Mouse (Mus musculus) hindbrain, embryonic 13.5 days (tissue): Measurements from ENCODE around the gene Ylpm1. TPM values are rescaled to one million over a fixed set of nuclear protein-coding genes. Genes with fewer than 3 reads are reported as not detected.

Experiments used
- ATAC-seq: fragments of 200-750 bp; cut with Nextera tagmentation; 2 replicates; pipeline ENCODE4 v1.8.0; 2017; ENCODE audit warnings: moderate TSS enrichment; ENCODE audit not compliant: low FRiP score
- H3K27ac ChIP-seq: fragments of 300-500 bp; sonication (generic); 2 replicates; pipeline ENCODE4 v1.5.1; 2015; ENCODE audit warnings: inconsistent platforms, mild to moderate bottlenecking, moderate library complexity
- H3K27me3 ChIP-seq: fragments of 300-500 bp; sonication (generic); 2 replicates; pipeline ENCODE4 v1.6.1; 2015; ENCODE audit warnings: mild to moderate bottlenecking, inconsistent platforms
- H3K36me3 ChIP-seq: fragments of 300-500 bp; sonication (generic); 2 replicates; pipeline ENCODE4 v1.6.1; 2015; ENCODE audit warnings: mild to moderate bottlenecking, inconsistent platforms
- H3K4me1 ChIP-seq: fragments of 300-500 bp; sonication (generic); replicated peaks from 2 replicates; pipeline ENCODE4 v1.6.1; 2015; ENCODE audit warnings: inconsistent platforms
- H3K4me2 ChIP-seq: fragments of 300-500 bp; sonication (generic); 2 replicates; pipeline ENCODE4 v1.6.1; 2015; ENCODE audit warnings: inconsistent platforms, mild to moderate bottlenecking, moderate library complexity
- H3K4me3 ChIP-seq: fragments of 300-500 bp; sonication (generic); 2 replicates; pipeline ENCODE4 v1.5.1; 2015; ENCODE audit warnings: mild to moderate bottlenecking, inconsistent platforms
- H3K9ac ChIP-seq: fragments of 300-500 bp; sonication (generic); 2 replicates; pipeline ENCODE4 v1.6.1; 2015; ENCODE audit warnings: mild to moderate bottlenecking, inconsistent platforms
- H3K9me3 ChIP-seq: fragments of 300-500 bp; sonication (generic); 2 replicates; pipeline ENCODE4 v1.6.1; 2016; ENCODE audit warnings: inconsistent platforms
- WGBS: fragments of 180-500 bp; shearing (Covaris S2); methylation state at CpG from one replicate; pipeline ENCODE4 v1.1.7; 2015; 5-methylcytosine and 5-hydroxymethylcytosine counted together
- polyA plus RNA-seq: library from polyadenylated mRNA; unstranded; fragments of >200 nt; fragmentation: Nextera tagmentation; extraction: Ambion mirVana; gene quantifications from 2 replicates; pipeline ENCODE4 v1.2.1, GENCODE M21; 2015

Ylpm1 gene
- polyA plus RNA-seq, 1 experiment from 2014 or later: 35.5 TPM

DNA sequence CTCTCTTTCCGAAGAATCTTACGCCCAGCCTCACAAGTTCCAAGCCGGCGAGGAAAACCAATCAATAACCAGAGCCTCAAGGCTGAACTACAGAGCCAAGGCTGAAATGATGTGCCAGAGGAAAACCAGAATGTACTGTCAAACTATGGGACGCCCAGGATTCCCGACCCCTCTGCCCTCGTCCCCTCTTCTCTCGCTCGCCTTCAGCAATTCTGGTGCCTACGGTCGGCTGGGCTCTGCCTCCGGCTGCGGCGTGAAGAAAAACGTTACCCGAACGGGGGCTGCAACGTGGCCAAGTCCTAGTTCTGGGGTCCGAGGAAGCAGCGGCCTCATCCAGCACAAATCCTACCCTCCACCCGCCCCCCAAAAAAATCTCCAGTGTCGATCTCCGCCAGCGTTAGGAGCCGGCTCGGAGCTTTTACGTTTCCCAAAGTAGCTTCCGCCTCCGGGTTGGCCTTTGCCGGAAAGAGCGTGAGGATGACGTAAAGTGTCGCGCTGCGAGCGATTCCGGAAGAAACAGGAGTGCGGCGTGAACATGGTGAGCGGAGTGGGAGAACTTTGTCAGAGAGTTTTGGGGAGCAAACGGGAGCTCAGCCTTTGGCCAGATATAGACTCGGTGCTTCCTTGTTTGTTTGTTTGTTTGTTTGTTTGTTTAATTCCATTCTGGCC, 25.6 kb upstream of the Ylpm1 start, which contains the start of the genes Fcf1 and Arel1:
Fcf1 (plus strand) TSS at position 470 of the 669 bp plus-strand sequence.
Arel1 (minus strand) TSS at position 473 of the 669 bp plus-strand sequence.
- peak within 1 kb of the TSS; percentile 89 for H3K4me3 ChIP-seq
- H3K9ac ChIP-seq: peak within 1 kb of the TSS; percentile 90
- H3K36me3 ChIP-seq: peaks cover 24% of the 10 kb centered on the region
- no peaks in the 10 kb centered on the region for H3K9me3 ChIP-seq
- peak; percentile 59; the same call in 1 of the 2 replicates for ATAC-seq
- peaks cover 28% of the 10 kb centered on the region for H3K4me1 ChIP-seq
- under 1% methylated on average over 42 of the region's 42 CpGs for WGBS
- peak within 1 kb of the TSS; percentile 98 for H3K4me2 ChIP-seq
- H3K27me3 ChIP-seq: no peaks in the 10 kb centered on the region
- H3K27ac ChIP-seq: peak within 1 kb of the TSS; percentile 76

DNA sequence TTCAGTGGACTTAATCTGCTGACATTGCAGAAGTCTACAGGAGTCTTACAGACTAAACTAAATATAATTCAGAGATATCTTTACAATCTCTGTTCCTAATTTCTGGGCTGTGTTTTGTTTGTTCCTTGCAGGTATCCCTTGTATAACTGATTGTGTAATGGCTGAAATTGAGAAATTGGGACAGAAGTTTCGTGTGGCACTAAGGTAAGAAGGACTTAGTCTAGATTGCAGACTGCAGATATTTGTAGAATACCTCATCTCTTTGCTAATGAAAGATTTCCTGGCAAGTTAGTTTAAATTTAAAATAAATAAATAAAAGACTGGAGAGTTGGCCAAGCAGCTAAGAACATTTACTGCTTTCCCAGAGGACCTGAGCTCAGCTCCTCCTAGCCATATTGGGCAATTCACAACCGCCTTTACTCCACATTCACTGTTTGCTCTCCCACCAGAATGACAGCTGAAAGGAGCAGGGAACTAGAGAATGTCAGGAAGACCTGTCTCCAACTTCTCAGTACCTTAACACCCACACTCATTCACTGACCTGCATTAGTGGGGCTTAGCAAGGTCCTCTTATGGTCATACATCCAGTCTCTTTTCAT, 16.8 kb upstream of the Ylpm1 start:
- H3K4me1 ChIP-seq: no peaks in the 10 kb centered on the region
- H3K27ac ChIP-seq: no peak overlapping the region

DNA sequence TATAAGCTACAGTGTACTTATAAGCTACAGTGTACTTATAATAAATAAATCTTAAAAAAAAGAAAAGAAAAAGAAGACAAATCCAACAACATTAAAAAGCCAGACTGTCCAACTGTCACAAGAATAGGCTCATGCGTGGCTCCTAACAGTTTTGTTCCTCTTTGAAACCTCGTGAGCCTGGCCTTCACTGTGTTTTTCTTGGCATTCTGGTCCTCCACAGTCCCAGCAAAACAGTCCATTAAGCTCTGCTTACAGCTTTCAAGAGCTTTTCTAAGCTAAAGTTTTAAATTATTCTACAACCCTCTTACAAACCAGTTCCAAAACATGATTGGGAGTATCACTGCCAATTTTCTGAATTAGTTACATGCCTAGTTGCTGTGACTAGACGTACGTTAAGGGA, 6.7 kb upstream of the Ylpm1 start:
- Histone ChIP-seq H3K9me3 (no peaks in the 10 kb centered on the region), H3K27me3 (peaks cover 3% of the 10 kb centered on the region; the same call in 1 of the 2 replicates), H3K27ac (no peak overlapping the region), H3K9ac (no peak overlapping the region), H3K36me3 (peaks cover 8% of the 10 kb centered on the region), H3K4me1 (no peaks in the 10 kb centered on the region), H3K4me2 (no peak overlapping the region), H3K4me3 (no peak overlapping the region)
- WGBS: 74% methylated on average over 4 of the region's 4 CpGs
- no peak for ATAC-seq

More for the DNA sequence above, 16.8 kb upstream of the Ylpm1 start:
- Histone ChIP-seq H3K9ac (no peak overlapping the region), H3K27me3 (no peaks in the 10 kb centered on the region), H3K4me3 (no peak overlapping the region), H3K4me2 (no peak overlapping the region), H3K36me3 (peaks cover 89% of the 10 kb centered on the region), H3K9me3 (no peaks in the 10 kb centered on the region)
- 92% methylated on average over 2 of the region's 2 CpGs for WGBS
- ATAC-seq: no peak

DNA sequence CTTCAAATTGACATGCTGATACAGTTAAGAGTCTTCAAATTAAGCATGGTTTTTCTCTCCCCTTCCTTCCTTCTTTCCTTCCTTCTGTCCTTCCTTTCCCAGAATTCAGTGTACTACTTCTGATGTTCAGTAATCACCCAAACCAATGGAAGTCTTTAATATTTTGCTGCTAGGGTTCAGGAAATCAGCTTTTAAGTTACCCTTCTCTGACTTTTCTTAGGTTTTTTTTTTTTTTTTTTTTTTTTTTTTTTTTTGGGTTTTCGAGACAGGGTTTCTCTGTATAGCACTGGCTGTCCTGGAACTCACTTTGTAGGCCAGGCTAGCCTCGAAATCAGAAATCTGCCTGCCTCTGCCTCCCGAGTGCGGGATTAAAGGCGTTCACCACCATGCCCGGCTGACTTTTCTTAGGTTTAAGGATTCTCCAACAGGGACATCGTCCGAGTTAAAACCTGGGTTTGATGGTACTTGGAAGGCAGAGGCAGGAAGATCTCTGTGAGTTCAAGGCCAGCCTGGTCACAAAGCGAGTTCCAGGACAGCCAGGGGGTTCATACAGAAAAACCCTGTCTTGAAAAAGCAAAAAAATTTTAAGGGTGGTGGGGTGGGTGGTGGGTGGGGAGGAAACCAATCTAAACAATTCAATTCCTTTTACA, 884 bp upstream of the Ylpm1 start:
- peak overlapping the region; percentile 85 for H3K4me2 ChIP-seq
- H3K36me3 ChIP-seq: no peaks in the 10 kb centered on the region
- H3K9me3 ChIP-seq: no peaks in the 10 kb centered on the region
- no peak overlapping the region for H3K27ac ChIP-seq
- no peak for ATAC-seq
- peak overlapping the region; percentile 3; the same call in 1 of the 2 replicates for H3K9ac ChIP-seq
- no peaks in the 10 kb centered on the region for H3K27me3 ChIP-seq
- peak overlapping the region; percentile 99 for H3K4me3 ChIP-seq
- peaks cover 27% of the 10 kb centered on the region for H3K4me1 ChIP-seq
- 95% methylated on average over 9 of the region's 9 CpGs for WGBS

DNA sequence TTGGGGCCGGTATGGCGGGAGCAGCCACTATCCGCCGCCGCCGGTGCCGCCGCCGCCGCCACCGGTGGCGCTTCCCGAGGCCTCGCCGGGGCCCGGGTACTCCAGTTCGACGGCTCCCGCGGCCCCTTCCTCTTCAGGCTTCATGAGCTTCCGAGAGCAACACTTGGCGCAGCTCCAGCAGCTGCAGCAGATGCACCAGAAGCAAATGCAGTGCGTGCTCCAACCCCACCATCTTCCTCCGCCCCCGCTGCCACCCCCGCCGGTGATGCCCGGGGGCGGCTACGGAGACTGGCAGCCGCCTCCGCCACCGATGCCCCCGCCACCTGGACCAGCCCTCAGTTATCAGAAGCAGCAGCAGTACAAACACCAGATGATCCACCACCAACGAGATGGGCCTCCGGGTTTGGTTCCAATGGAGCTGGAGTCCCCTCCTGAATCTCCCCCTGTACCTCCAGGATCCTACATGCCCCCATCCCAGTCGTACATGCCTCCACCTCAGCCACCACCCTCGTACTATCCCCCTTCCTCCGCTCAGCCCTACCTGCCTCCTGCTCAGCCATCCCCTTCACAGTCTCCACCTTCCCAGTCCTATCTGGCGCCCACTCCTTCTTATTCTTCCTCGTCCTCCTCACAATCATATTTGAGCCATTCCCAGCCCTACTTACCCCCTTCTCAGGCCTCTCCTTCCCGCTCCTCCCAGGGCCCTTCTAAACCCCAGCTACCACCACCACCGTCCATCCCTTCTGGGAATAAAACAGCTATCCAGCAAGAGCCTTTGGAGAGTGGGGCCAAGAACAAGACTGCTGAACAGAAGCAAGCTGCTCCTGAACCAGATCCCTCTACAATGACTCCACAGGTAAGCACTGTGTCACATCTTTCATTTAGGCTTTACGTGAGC, 629 bp downstream of the Ylpm1 start:
- H3K4me2 ChIP-seq: peak overlapping the region; percentile 85
- peak overlapping the region; percentile 94 for H3K27ac ChIP-seq
- H3K4me3 ChIP-seq: peak overlapping the region; percentile 99
- peak; percentile 73 for ATAC-seq
- no peaks in the 10 kb centered on the region for H3K9me3 ChIP-seq
- no peaks in the 10 kb centered on the region for H3K36me3 ChIP-seq
- peak overlapping the region; percentile 100 for H3K9ac ChIP-seq
- peaks cover 27% of the 10 kb centered on the region for H3K4me1 ChIP-seq
- under 1% methylated on average over 43 of the region's 44 CpGs for WGBS
- no peaks in the 10 kb centered on the region for H3K27me3 ChIP-seq

DNA sequence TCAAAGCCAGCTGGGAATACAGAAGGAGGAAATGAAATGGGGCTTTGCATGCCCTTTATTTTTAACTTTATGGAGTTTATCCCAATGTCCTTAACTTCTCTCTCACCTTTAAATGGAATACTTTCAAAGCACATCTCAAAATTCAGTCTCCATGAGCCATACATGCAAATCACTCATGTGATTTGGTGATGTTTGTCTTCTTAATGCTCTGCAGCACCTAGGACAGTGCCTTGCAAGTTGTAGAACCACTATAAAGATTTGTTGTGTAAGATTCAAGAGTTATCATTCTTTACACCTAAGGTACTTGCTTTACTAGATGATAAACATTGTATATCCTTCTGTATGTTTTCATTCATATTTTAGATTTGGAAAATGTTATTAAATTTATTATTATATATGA, 2.9 kb downstream of the Ylpm1 start:
- H3K27ac ChIP-seq: no peak overlapping the region
- no peaks in the 10 kb centered on the region for H3K9me3 ChIP-seq
- H3K27me3 ChIP-seq: no peaks in the 10 kb centered on the region
- H3K36me3 ChIP-seq: peaks cover 3% of the 10 kb centered on the region; the same call in 1 of the 2 replicates
- H3K4me3 ChIP-seq: peak overlapping the region; percentile 99
- peaks cover 27% of the 10 kb centered on the region for H3K4me1 ChIP-seq
- H3K4me2 ChIP-seq: peak overlapping the region; percentile 85
- no peak for ATAC-seq
- H3K9ac ChIP-seq: peak overlapping the region; percentile 46

DNA sequence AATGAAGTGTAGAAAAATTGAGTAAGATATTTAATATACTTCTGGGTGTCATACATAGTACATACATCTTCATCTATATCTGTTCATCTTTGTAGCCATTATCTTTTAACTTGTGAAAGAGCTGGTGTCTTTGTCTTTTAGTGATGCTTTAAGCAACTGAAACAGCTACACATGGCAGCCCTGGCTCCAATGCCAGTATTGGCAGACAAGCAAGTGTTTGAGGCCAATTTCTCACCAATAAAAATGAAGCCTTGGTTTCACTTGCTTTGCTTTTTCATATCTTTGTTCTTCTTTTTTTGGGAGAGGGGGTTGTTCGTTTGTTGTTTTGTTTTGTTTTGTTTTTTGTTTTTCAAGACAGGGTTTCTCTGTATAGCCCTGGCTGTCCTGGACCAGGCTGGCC, 10.1 kb downstream of the Ylpm1 start:
- Histone ChIP-seq H3K36me3 (peaks cover 10% of the 10 kb centered on the region), H3K4me3 (no peak overlapping the region), H3K4me1 (no peaks in the 10 kb centered on the region), H3K27ac (no peak overlapping the region), H3K9me3 (no peaks in the 10 kb centered on the region), H3K9ac (no peak overlapping the region), H3K27me3 (no peaks in the 10 kb centered on the region), H3K4me2 (no peak overlapping the region)
- no peak for ATAC-seq
- 100% methylated on average over 1 of the region's 1 CpGs for WGBS

DNA sequence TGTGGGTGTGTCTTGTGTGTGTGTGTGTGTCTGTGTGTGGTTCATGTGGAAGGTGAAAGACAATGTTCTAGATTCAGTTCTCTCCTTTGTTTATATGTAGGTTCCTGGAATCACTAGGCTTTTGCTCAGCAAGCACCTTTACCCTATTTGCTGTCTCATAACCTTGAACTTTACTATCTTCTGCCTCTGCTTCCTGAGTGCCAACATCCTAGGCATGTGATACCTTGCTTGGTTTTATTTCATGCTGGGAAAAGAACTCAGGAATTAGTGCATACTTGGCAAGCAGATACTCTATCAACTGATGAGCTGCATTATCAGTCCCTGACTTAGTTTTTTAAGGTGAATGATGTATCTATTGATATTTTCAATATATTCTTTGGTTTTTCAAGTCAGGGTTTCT, 10.9 kb downstream of the Ylpm1 start:
- Histone ChIP-seq H3K9ac (no peak overlapping the region), H3K4me2 (no peak overlapping the region), H3K27ac (no peak overlapping the region), H3K36me3 (peaks cover 16% of the 10 kb centered on the region), H3K4me3 (no peak overlapping the region), H3K9me3 (no peaks in the 10 kb centered on the region), H3K4me1 (no peaks in the 10 kb centered on the region), H3K27me3 (no peaks in the 10 kb centered on the region)
- no peak for ATAC-seq

DNA sequence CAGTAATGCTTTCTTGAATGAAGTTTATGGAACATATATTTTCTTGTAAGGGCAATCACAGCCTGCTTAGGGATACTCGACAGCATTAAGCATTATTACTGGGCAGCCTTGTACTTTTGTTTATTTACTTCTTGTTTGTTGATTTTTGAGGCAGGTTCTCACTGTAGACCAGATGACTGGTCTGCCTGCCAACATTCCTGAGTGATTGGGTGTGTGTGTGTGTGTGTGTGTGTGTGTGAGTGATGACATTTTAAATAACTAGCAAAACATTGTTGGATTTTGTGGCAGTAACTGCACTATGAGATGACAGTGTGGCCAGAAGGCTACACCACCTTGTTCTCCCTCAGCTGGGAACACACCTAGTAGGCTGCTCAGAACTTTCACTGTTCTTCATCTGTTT, 13.7 kb downstream of the Ylpm1 start:
- no peak overlapping the region for H3K27ac ChIP-seq
- H3K9me3 ChIP-seq: no peaks in the 10 kb centered on the region
- H3K36me3 ChIP-seq: peaks cover 36% of the 10 kb centered on the region
- H3K4me1 ChIP-seq: no peaks in the 10 kb centered on the region
- WGBS: 97% methylated on average over 1 of the region's 1 CpGs
- no peaks in the 10 kb centered on the region for H3K27me3 ChIP-seq
- H3K4me3 ChIP-seq: no peak overlapping the region
- no peak overlapping the region for H3K9ac ChIP-seq
- H3K4me2 ChIP-seq: no peak overlapping the region
- ATAC-seq: no peak

DNA sequence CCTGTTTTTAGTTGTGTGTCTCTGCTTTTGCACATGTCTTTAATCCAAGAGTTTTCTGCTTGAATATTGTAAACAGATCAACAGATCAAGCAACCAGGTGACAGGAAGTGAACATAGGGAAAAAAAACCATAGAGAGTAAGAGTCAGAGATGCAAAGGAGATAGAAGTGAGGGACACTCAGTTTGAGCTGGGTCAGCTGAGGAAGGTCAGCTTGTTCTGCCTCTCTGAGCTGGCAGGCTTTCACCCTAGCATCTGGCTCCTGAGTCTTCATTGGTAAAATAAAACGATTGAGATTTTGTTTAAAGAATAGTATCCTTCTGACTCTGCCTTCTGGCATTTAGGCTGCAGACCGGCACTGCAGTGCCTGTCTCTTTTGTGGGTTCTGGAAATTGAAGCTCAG, 14.4 kb downstream of the Ylpm1 start:
- WGBS: 97% methylated on average over 2 of the region's 2 CpGs
- H3K27ac ChIP-seq: no peak overlapping the region
- no peaks in the 10 kb centered on the region for H3K4me1 ChIP-seq
- no peak for ATAC-seq
- H3K27me3 ChIP-seq: no peaks in the 10 kb centered on the region
- H3K4me3 ChIP-seq: no peak overlapping the region
- H3K36me3 ChIP-seq: peaks cover 37% of the 10 kb centered on the region
- no peak overlapping the region for H3K4me2 ChIP-seq
- no peak overlapping the region for H3K9ac ChIP-seq
- H3K9me3 ChIP-seq: no peaks in the 10 kb centered on the region

DNA sequence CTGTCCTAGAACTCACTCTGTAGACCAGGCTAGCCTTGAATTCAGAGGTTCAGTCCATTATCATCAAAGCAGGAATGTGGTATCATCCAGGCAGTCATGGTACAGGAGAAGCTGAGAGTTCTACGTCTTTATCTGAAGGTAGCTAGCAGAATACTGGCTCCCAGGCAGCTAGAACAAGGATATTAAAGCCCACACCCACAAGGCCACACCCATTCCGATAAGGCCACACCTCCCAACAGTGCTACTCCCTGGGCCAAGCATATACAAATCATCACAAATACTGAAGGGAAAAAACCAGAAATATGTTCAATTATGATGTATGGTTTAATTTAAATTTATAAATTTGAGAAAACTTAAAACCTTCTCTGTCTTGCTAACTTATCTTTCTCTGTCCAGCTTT, 16.1 kb downstream of the Ylpm1 start:
- no peak overlapping the region for H3K4me3 ChIP-seq
- H3K36me3 ChIP-seq: peaks cover 49% of the 10 kb centered on the region
- H3K9me3 ChIP-seq: no peaks in the 10 kb centered on the region
- no peaks in the 10 kb centered on the region for H3K4me1 ChIP-seq
- no peaks in the 10 kb centered on the region for H3K27me3 ChIP-seq
- H3K4me2 ChIP-seq: no peak overlapping the region
- no peak for ATAC-seq
- no peak overlapping the region for H3K27ac ChIP-seq
- H3K9ac ChIP-seq: no peak overlapping the region
- 97% methylated on average over 2 of the region's 2 CpGs for WGBS

DNA sequence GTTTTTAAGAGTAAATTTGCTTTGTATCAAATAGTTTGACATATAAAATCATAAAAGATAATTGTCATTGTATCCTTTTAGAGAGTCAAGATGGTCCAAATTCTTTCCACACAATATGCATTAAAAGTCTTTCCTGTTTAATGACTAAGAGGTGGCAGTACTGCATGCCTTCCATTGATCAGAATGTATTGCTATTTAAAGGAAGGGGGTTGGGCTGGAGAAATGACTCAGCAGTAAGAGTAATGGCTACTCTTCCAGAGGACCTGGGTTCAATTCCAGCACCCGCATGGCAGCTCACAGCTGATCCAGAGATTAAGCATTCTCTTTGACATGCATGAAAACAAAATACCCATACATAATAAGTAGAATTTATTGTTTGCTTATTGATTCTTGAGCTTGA, 25.9 kb downstream of the Ylpm1 start:
- H3K27ac ChIP-seq: no peak overlapping the region
- no peak for ATAC-seq
- H3K4me1 ChIP-seq: no peaks in the 10 kb centered on the region
- H3K4me3 ChIP-seq: no peak overlapping the region
- no peak overlapping the region for H3K4me2 ChIP-seq
- no peaks in the 10 kb centered on the region for H3K27me3 ChIP-seq
- H3K9ac ChIP-seq: no peak overlapping the region
- H3K9me3 ChIP-seq: no peaks in the 10 kb centered on the region
- 87% methylated on average over 1 of the region's 1 CpGs for WGBS
- peaks cover 6% of the 10 kb centered on the region; the same call in 1 of the 2 replicates for H3K36me3 ChIP-seq
